Mouse (Mus musculus): ENCODE data around the gene Gm32687.
"Not testable (repeated sequence)": the region's sequence is repeated elsewhere in the genome, so short reads cannot be mapped to it uniquely, and the experiment has no call there.

The Gm32687 gene

GRCm38 (mm10) chr10:81863409-81864407 is at the start of gene Gm32687:
TSS of gene Gm32687 (plus strand) at chr10:81863934.
- DNase-seq (ENCODE audit: low spot score), result peak; percentile 0

GRCm38 (mm10) chr10:81846219-81846618 is 17.5 kb upstream of the Gm32687 start:
- DNase-seq (ENCODE audit: low spot score), result not testable (repeated sequence)

GRCm38 (mm10) chr10:81929842-81930743 is 66.4 kb downstream of the Gm32687 start, which contains the start of gene Zfp781:
TSS of gene Zfp781 (minus strand) at chr10:81930480.
- not testable (repeated sequence) for DNase-seq (ENCODE audit: low spot score)
